Mouse (Mus musculus): ENCODE data around the gene Dleu7.

DNA sequence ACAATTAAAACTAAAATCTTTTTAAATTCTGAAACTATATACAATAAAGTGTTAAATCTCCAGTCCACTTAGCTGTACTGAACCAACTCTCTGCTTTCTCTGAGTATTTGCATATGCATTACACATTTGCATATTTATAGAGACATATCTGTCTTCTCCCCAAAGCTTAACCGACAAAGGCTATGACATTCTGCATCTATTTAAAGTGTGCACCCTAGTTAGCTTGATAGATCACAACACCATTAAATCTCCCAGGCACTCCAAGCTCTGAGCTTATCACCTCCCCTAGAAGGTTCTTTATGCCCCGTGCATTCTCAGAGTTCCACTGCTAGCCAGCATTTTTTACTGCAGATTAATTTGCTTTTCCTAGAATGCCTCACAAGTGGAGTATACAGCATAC is 16.2 kb upstream of the Dleu7 start:
- TF ChIP-seq CTCF (IDR thresholded peaks at IDR 0.05; ENCODE audit: insufficient read depth, low read length) (no peak), POLR2A (IDR thresholded peaks at IDR 0.05; ENCODE audit: borderline replicate concordance, extremely low read depth, low read depth, low read length) (no peak)

Measured in lung, adult 2 months (tissue).